Mouse (Mus musculus) olfactory bulb, adult 2 months (tissue): Measurements from ENCODE around the gene Rxfp4.

Experiments
- CTCF ChIP-seq: fragments of 200-500 bp; IDR thresholded peaks from 2 replicates; pipeline ENCODE4 v1.5.1; 2012; ENCODE audit warnings: low read depth, mild to moderate bottlenecking, low read length, moderate library complexity; ENCODE audit not compliant: insufficient read depth
- POLR2A ChIP-seq: fragments of 200-500 bp; IDR thresholded peaks from 2 replicates; pipeline ENCODE4 v1.6.1; 2012; ENCODE audit warnings: mild to moderate bottlenecking, low read depth, low read length, moderate library complexity; ENCODE audit not compliant: insufficient read depth

DNA sequence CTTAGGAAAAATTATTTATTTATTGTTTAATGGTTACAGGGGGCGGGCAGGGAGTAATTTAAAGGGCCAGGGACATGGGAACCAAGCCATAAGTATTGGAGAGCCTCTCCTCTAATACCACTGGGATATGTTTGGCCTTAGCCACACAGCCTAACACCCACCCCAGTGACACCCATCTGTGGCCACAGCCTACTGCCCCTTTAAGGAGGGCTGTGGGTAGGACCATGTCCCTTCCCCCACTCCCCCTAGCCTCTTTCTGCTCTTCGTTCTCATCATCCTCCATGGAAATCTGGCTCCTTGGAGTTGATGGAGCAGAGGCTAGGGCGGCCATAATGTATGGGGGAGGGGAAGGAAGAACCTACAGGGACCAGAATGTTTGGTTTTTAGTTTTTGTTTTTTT is 5.9 kb downstream of the Rxfp4 start:
- TF ChIP-seq CTCF = no peak
- no peak for TF ChIP-seq POLR2A
